ENCODE assay signal across 24 mouse cellular contexts in the genomic region with DNA sequence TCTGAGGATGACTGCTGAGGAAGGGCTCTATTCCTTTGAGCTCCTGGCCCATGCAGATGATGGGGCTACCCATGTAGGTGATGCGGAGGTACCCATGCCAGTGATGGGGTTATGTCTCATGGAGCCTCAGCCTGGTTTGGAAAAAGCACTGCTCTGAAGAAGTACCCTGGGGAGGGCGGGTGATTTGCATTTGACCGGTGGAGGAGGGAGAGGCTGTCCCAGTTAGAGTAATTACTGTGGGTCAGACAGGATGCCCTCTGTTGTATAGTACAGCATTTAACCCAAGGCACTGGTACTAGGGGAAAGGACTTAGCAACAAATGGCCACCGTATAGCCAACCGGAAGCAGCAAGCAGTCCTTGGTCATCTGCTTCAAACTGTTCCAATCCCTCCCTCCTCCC. TPM values are rescaled to one million over a fixed set of nuclear protein-coding genes. Genes with fewer than 3 reads are reported as not detected.
"Had no signal": no experiment of that assay in that cellular context is flagged by ENCODE, and none has a peak within 500 bp of the region (broad histone marks: within the 10 kb centered on the region; RNA-seq: fewer than 3 reads in every experiment).

No protein-coding gene starts in this region.

- H3K27ac ChIP-seq: liver, embryonic 12.5 days; liver, embryonic 14.5 days; macrophage; midbrain, embryonic 13.5 days; midbrain, embryonic 15.5 days; neural tube, embryonic 12.5 days; stomach, embryonic 15.5 days; stomach, postnatal 0 days had no signal

- H3K9me3 ChIP-seq: midbrain, embryonic 13.5 days; midbrain, embryonic 15.5 days; stomach, embryonic 15.5 days had no signal

- H3K4me3 ChIP-seq: liver, embryonic 12.5 days; midbrain, embryonic 13.5 days; midbrain, embryonic 15.5 days; neural tube, embryonic 12.5 days; stomach, embryonic 15.5 days had no signal

- H3K4me1 ChIP-seq: neural tube, embryonic 12.5 days; stomach, embryonic 15.5 days had no signal

- DNase-seq: lung, embryonic 14.5 days; lung, postnatal 10 days; lung, postnatal 36 days; right cerebral cortex, adult 18-20 months; right cerebral cortex, postnatal 25 days; right cerebral cortex, postnatal 4 days; spleen, adult 18-20 months; thymus, adult 2 months; thymus, postnatal 25 days; thymus, postnatal 4 days had no signal

- H3K27me3 ChIP-seq: stomach, embryonic 15.5 days had no signal

- H3K36me3 ChIP-seq: liver, embryonic 12.5 days; midbrain, embryonic 13.5 days; midbrain, embryonic 15.5 days; neural tube, embryonic 12.5 days; stomach, embryonic 15.5 days had no signal

- ATAC-seq: liver, embryonic 12.5 days; midbrain, embryonic 13.5 days; midbrain, embryonic 15.5 days had no signal

RNA-seq across cellular contexts. Expression of a gene that starts 0.8 kb away (rescaled TPM):
- total RNA-seq: megakaryocyte progenitor cell, adult 5-6 weeks; monocyte, adult 5-6 weeks had no signal
- polyA plus RNA-seq: liver, embryonic 12.5 days; liver, embryonic 14.5 days; liver, embryonic 16.5 days; lung, embryonic 14.5 days; macrophage; midbrain, embryonic 11.5 days; midbrain, embryonic 13.5 days; neural tube, embryonic 12.5 days; small intestine, adult 2 months; stomach, embryonic 15.5 days; urinary bladder, adult 2 months had no signal

RNA-seq across cellular contexts. Expression of a gene that starts 13.8 kb away (rescaled TPM):
- polyA plus RNA-seq: lung, embryonic 14.5 days; macrophage; midbrain, embryonic 11.5 days had no signal
